Mouse (Mus musculus): ENCODE measurements around the gene Slc39a5. TPM values are rescaled to one million over a fixed set of nuclear protein-coding genes. Genes with fewer than 3 reads are reported as not detected.

The Slc39a5 gene
- total RNA-seq (2021) = under 1 TPM in 1 of 2 experiments, not detected in 1; 0.29 TPM
- long read RNA-seq, experiment 1, partial matches to known transcripts = 0 of 1 reads
- long read RNA-seq, experiment 1, other reads (novel, unspliced or antisense) = 1 of 1 reads
- long read RNA-seq, experiment 2 = 0 reads

DNA sequence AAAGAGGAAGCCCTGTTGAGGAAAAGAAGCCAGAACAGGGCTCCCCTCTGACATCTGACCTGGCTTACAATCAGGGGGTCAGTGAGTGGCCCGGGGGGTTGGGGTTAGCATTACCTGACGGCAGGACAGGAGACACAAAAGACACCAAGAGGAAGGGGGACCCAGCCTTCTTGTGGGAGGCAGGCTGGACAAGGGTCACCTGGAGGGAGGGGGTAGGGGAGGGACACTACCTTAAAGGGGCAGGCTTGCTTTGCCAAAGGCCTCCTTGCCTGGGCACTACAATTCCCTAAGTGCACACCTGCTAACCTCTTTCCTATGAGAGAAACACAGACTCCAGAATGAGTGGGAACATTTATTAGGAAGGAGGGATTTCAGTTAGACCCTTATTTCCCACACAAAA lies at the start of gene Slc39a5:
Gene Slc39a5, minus strand, starts transcription at position 174 of the 400 bp plus-strand sequence.
- no peak within 1 kb of the TSS for H3K27ac ChIP-seq
- no peak for TF ChIP-seq CTCF (conservative IDR thresholded peaks at IDR 0.05)
- DNase-seq (ENCODE audit: low spot score in 2 of 2) = no peak
- no peak within 1 kb of the TSS for H3K4me3 ChIP-seq

DNA sequence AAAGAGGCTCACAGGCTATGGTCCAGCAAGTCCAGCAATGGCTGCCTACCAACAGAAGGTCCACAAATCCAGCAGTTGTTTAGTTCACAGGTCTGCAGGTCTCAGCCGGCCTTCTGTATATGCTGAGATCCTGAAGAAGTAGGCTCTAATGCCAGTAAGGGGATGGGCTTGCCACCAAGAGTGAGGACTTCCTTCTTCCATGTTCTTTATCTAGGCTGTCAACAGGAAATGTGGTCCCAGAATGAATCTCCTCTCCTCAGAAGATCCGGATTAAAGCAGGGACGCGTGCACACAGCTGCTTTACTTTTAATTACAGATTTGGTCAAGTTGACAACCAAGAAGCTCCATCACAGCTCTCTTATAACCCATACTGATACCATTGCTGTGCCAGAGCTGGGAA lies 44.4 kb upstream of the Slc39a5 start:
- DNase-seq (ENCODE audit: low spot score in 2 of 2) = no peak
- no peak overlapping the region for H3K4me3 ChIP-seq
- TF ChIP-seq CTCF (conservative IDR thresholded peaks at IDR 0.05) = no peak
- H3K27ac ChIP-seq = 0 out of 2 replicates have a peak overlapping the region, but pooled peaks have one; percentile 14

DNA sequence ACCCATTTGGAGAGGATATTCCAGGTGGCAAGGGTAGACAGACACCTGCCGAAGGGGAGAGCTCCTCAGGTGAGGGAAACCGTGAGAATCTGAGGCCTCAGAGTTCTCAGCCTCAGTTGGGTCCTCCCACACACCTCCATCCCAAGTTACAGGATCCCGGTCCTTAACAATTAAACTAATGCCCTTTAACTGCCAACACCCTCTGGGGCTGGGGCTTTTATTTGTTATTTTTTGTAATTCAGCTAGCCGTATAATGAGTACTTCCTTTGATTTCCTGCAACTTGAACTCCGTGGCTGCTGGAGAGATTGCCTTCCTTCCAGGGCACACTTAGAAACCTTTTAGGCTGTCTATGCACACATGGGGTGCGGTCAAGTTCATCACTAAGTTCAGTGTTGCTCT lies 43.3 kb upstream of the Slc39a5 start:
- TF ChIP-seq CTCF (conservative IDR thresholded peaks at IDR 0.05) = no peak
- Histone ChIP-seq H3K4me3 (no peak overlapping the region), H3K27ac (no peak overlapping the region)
- DNase-seq (ENCODE audit: low spot score in 2 of 2) = no peak

DNA sequence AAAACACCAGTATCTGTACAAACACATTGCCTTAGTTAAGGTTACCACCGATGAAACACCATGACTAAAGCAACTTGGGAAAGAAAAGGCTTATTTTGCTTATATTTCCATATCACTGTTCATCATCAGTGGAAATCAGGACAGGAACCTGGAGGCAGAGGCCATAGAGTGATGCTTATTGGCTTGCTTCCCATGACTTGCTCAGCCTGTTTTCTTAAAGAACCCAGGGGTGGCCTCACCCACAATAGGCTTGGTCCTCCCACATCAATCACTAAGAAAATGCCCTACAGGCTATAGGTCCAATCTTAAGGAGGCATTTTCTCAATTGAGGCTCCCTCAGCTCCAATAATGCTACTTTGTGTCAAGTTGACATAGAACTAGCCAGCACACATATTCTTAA lies 41.7 kb upstream of the Slc39a5 start:
- Histone ChIP-seq H3K4me3 (no peak overlapping the region), H3K27ac (no peak overlapping the region)
- TF ChIP-seq CTCF (conservative IDR thresholded peaks at IDR 0.05) = no peak
- DNase-seq (ENCODE audit: low spot score in 2 of 2) = no peak

DNA sequence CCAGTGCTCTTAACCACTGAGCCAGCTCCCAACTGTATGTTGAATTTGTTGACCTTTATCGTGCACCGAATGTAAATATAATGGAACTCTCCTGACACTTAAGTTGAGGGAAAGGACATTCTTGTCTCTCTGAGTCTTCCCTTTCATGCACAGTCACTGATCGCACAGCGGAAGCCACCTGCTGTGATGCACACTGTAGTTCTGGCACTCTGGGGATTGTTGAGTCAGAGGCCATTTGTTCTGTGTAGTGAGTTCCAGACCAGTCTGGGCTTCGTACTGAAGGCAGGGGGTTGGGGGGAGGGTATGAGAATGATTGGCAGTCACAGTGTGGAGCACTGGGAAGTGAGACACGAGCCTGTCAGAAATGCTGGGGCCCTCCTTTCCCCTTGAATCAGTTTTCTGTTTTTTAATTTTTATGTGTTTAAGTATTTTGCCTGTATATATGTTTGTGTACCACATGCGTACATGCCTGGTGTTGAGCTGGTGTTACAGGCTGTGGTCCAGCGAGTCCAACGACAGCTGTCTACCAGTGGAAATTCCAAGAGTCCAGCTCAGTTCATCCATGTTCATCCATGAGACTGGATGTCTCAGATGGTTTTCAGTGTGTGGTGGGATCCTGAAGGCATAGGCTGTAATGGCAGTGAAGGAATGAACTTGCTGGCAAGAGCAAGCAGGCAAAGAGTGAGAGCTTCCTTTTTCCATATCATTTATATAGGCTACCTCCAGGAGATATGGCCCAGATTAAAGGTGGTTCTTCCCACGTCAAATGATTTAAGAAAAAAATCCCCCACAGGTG lies 40.5 kb upstream of the Slc39a5 start:
- Histone ChIP-seq H3K4me3 (no peak overlapping the region), H3K27ac (no peak overlapping the region)
- no peak for TF ChIP-seq CTCF (conservative IDR thresholded peaks at IDR 0.05)
- no peak for DNase-seq (ENCODE audit: low spot score in 2 of 2)

DNA sequence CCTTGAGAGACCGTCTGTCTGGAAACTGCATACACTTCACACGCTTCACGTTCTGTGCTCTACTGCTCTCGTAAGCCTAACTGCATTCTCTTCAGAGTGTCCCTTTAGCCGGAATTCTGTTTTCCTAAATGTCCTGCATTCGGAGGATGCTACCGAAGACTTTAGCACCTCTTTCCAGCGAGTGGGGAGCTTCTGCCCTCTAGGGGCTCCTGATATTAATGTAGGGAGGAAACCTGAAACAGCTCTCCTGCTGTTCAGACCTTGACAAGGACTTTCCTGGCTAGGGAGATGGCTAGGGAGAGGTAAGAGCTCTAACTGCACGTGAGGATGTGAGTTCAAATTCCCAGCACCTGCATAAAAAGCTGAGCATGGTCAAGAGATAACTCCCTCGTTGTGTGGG lies 39.4 kb upstream of the Slc39a5 start:
- DNase-seq (ENCODE audit: low spot score in 2 of 2) = no peak
- no peak overlapping the region for H3K4me3 ChIP-seq
- peak; percentile 74 for TF ChIP-seq CTCF (conservative IDR thresholded peaks at IDR 0.05)
- 0 out of 2 replicates have a peak overlapping the region, but pooled peaks have one; percentile 80 for H3K27ac ChIP-seq

DNA sequence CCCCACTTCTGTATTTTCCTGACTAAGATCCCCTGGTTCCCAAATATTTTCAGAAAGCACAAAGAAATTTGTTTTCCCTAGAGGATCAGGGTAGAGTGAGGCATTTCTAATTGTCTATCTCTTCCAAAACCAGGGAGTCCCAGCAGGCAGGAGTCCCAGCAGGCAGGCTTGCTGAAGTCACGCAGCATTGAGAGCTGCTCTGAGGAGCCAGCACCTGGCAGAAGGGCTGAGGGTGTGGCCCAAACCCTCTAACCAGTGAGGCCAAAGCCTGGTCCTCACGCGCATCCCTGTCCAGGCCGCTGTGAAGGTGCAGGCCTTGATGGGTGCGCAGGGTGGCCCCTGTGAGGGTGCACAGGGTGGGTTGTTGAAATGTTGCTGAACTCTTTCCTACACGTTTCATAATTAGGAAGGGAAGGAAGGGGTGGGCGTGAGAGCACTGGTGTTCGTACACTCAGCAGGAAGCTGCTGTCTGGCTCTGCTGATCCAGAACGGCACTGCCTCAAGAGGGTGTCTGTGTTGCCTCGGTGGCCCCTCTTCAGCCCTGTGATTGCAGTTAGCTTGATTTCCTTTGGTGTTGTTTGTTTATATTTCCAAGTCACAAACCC lies 37.7 kb upstream of the Slc39a5 start:
- DNase-seq (ENCODE audit: low spot score in 2 of 2) = peak in 1 of 2 experiments; percentile 32
- Histone ChIP-seq H3K4me3 (no peak overlapping the region), H3K27ac (peak overlapping the region; percentile 80)
- no peak for TF ChIP-seq CTCF (conservative IDR thresholded peaks at IDR 0.05)

DNA sequence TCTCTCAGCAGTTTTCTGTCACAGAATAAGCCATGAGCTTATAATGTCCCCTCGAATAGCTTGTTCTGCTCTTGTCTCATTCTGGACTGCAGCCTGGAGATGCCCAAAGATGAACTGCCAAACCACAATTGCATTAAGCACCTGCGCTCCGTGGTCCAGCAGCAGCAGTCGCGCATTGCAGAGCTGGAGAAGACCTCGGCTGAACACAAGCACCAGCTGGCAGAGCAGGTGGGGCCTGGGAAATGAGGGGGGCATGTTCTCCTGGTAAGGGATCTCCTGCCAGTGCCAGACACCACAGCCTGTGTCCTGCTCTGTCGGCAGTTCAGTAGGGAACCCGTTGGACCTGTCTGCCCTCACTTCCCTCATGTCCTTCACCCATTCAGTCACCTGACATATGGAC lies 35.3 kb upstream of the Slc39a5 start:
- no peak for TF ChIP-seq CTCF (conservative IDR thresholded peaks at IDR 0.05)
- Histone ChIP-seq H3K27ac (peak overlapping the region; percentile 49), H3K4me3 (no peak overlapping the region)
- no peak for DNase-seq (ENCODE audit: low spot score in 2 of 2)

DNA sequence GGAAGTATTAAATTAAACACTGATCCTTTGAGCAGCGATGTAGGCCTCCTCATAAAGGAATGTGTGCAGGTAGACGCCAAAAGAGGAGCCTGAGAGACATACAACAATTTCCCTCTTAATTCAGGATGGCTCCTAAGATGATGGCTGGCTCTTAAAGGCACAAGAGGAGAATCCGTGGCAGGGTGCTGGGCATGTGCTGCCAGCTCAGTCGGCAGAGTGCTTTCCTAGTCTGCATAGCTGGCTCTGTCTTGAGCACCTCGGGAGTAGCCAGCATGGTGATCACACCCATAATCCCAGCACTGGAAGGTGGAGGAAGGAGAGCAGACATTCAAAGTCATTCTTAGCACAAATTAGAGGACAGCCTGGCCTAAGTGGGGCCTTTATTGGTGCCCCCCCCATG lies 34.8 kb upstream of the Slc39a5 start:
- peak overlapping the region; percentile 49 for H3K27ac ChIP-seq
- no peak for TF ChIP-seq CTCF (conservative IDR thresholded peaks at IDR 0.05)

DNA sequence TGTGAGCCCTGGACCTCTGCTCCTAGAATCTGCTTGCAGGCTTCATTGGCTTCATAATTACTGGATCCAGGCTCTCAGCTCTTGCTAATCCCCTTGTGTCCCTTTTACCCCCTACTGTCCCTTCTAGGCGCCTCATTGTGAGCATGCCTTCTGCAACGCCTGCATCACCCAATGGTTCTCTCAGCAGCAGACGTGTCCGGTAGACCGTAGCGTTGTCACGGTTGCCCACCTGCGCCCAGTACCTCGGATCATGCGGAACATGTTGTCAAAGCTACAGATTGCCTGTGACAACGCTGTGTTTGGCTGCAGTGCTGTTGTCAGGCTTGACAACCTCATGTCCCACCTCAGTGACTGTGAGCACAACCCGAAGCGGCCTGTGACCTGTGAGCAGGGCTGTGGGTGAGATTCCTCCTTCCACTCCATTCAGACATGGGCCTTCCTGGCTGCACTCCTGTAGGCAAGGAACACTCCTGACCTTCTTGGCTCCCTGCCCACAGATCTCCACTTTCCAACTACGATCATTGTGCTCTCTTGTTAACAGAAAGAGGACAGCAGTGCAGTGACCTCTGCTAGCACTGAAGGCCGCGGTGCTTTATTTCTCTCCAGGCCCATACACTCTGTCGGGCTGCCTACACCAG lies 34.3 kb upstream of the Slc39a5 start:
- no peak for TF ChIP-seq CTCF (conservative IDR thresholded peaks at IDR 0.05)
- Histone ChIP-seq H3K27ac (peak overlapping the region; percentile 49), H3K4me3 (no peak overlapping the region)
- no peak for DNase-seq (ENCODE audit: low spot score in 2 of 2)

More for the DNA sequence above, 34.8 kb upstream of the Slc39a5 start:
- DNase-seq (ENCODE audit: low spot score in 2 of 2) = no peak
- no peak overlapping the region for H3K4me3 ChIP-seq

DNA sequence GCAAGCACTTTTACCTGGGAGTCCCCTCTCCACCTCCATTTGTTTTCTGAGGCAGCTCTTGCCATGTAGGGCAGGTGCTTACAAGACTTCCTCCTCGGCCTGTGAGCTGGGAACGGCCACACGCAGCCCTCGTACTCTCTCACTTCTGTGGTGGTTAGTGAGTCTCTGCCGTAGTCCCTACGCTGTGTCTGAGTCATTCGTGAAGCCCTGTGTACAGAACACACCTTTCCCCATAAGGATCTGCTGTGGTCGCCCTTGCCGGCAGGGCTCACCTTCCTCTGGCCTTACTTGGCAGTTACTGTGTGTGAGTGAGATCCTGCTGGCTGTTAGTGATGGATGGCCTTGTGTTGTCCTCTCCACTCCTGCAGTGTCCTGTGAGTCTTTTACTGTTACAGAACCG lies 33.7 kb upstream of the Slc39a5 start:
- TF ChIP-seq CTCF (conservative IDR thresholded peaks at IDR 0.05) = no peak
- DNase-seq (ENCODE audit: low spot score in 2 of 2) = no peak
- Histone ChIP-seq H3K27ac (peak overlapping the region; percentile 49; the same call in 1 of the 2 replicates), H3K4me3 (no peak overlapping the region)

DNA sequence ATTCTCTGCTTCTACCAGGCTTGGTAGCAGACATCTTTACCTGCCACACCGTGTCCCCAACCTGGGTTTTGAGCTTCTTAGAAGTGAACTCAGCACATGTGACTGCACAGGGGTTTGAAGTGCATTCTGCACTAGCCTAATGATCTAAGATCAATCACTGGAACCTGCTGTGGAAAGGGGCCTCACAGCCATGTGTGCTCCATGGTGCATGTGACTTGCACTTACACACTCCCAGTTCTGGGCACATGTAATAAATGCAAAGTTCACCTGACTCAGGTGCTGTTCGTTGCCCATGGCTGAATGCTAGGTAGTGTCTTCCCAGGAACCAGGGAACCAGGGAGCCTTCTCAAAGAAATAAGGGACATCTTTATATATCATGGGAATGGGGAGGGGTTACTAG lies 32.4 kb upstream of the Slc39a5 start:
- no peak for DNase-seq (ENCODE audit: low spot score in 2 of 2)
- H3K27ac ChIP-seq = no peak overlapping the region
- no peak for TF ChIP-seq CTCF (conservative IDR thresholded peaks at IDR 0.05)
- H3K4me3 ChIP-seq = no peak overlapping the region

DNA sequence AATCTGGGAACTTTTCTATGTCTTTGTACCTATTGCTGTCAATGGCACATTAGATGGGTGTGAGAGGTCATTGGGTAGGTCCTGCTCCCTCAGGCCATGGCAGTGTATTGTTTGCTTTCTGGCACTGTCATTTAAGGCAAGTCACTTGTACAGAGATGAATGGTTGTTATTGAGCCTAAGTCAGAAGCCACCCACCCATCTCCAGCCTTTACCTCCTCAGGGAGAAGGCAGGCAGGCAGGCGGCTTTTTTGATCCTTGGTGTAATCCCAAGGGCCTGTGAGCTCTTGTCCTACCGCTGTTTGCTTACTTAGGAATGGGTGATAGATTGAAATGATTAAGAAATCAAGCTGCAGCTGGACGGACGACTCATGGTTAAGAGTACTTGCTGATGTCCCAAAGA lies 28.4 kb upstream of the Slc39a5 start:
- TF ChIP-seq CTCF (conservative IDR thresholded peaks at IDR 0.05) = no peak
- no peak overlapping the region for H3K27ac ChIP-seq
- DNase-seq (ENCODE audit: low spot score in 2 of 2) = no peak
- H3K4me3 ChIP-seq = no peak overlapping the region
